Mouse (Mus musculus) T-helper 17 cell (primary cell): ENCODE results near the gene Tgm7.

ENCODE experiments used
- in situ Hi-C, 2 experiments: fragments of 300-600 bp; cut with MboI, MseI; formaldehyde crosslinking; loops; 1 replicate in 1 of 2; 2 replicates in 1 of 2; pipeline ENCODE4 v1.15.1; 2025; ENCODE audit warnings: high pct_unique_total_duplicates in 2 of 2

The Tgm7 gene

GRCm38 (mm10) chr2:121074747-121075146 lies 34.8 kb downstream of the Tgm7 start:
- in situ Hi-C loops = no loop called here

DNA sequence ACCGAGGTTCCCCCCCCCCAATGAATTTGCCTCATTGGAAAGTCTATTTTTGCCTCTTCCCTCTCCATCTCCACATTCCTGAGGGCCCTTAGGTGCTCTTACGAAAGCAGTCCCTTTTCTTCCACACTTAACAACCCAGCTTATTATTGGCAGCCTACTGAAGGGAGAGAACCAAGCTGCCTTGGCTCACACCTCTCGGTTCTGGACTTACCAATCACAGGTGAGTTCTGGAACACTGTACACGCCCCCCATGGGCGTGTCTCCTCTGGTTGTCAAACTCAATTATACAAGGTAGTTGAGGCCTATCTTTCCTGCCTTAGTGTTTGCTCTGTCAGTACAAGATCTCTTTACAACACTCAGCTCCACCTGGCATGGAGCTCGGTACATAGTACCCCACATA lies 37.7 kb downstream of the Tgm7 start:
- in situ Hi-C loops = no loop called here

- in situ Hi-C loops = no loop called here
These were observed 40.1 kb downstream of the Tgm7 start for GRCm38 (mm10) chr2:121069506-121069905.

DNA sequence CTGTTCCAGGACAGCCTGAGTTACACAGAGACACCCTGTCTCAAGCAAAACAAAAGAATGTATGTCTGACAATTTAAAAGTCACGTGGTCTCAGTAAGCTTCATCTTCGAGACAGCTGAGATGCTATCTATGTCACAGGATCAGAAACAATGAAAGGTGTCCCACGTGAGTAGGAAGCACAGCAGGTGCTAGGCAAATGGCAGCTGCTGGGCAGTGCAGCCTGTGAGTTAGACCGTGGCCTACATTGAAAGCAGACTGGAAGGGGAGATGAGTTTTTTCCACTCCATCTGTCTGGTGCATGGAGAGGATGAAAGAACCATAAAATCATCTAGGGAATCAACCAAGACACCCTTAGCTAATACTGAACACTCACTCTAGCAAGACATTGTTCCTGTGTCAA lies 42.5 kb downstream of the Tgm7 start:
- in situ Hi-C loops = no loop called here

GRCm38 (mm10) chr2:121061315-121061714 lies 48.3 kb downstream of the Tgm7 start:
- in situ Hi-C loops = no loop called here

DNA sequence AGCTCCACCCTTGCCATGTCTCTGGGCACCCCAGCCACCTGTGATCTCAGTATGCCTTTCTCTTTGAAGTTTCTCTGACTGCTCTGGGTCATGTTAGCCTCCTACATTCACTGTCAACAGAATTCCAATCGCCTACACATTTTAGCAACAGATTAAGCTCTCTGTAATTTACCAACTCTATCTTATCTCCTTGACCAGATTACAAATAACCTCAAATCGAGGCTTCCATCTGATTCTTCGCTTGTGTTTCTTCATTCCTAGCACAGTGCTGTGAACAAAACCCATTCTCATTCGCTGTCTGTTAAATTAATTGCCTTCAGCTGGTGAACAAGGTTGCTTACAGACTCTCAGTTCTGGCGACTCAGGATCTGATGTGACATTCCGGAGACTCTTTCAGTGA lies 51.6 kb downstream of the Tgm7 start:
- in situ Hi-C loops = no loop called here

GRCm38 (mm10) chr2:121055915-121056314 lies 53.7 kb downstream of the Tgm7 start:
- in situ Hi-C loops = no loop called here

- in situ Hi-C loops = no loop called here
These were observed 55.5 kb downstream of the Tgm7 start for GRCm38 (mm10) chr2:121054060-121054459.

GRCm38 (mm10) chr2:121052176-121052575 lies 57.4 kb downstream of the Tgm7 start:
- in situ Hi-C loops = no loop called here

- in situ Hi-C loops = no loop called here
These were observed 63.9 kb downstream of the Tgm7 start for GRCm38 (mm10) chr2:121045653-121046052.
